Mouse (Mus musculus): ENCODE data around the gene Gkn2.

The Gkn2 gene

GRCm38 (mm10) chr6:87399886-87400566 is 26.9 kb downstream of the Gkn2 start:
- no peak for DNase-seq (ENCODE audit: low spot score)

- DNase-seq (ENCODE audit: low spot score) = no peak
These were observed 28.3 kb downstream of the Gkn2 start for GRCm38 (mm10) chr6:87401456-87401855.

DNA sequence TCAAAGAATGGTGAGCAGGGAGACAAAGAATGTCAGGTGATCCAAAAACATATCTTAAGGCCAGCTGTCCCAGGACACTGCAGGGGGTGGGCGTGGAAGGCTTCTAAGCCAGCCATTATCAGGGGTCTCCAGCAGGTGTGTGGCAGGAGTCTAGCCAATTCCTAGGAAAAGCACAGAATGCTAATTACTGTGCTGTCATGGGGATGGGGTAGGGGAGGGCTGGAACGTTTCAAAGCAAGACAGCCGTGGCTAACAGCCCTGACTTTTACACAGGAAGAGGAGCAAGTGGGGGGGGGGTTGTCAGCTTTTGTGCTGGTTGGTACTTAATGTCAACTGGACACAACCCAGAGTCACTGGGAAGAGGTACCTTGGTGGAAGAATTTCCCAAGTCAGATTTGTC is 38.9 kb downstream of the Gkn2 start:
- no peak for DNase-seq (ENCODE audit: low spot score)

GRCm38 (mm10) chr6:87422304-87422703 is 49.1 kb downstream of the Gkn2 start:
- peak; percentile 5 for DNase-seq (ENCODE audit: low spot score)

- no peak for DNase-seq (ENCODE audit: low spot score)
These were observed 51.1 kb downstream of the Gkn2 start for GRCm38 (mm10) chr6:87424037-87424816.

- no peak for DNase-seq (ENCODE audit: low spot score)
These were observed 53.8 kb downstream of the Gkn2 start for GRCm38 (mm10) chr6:87426954-87427353.

GRCm38 (mm10) chr6:87427616-87428015 is 54.5 kb downstream of the Gkn2 start:
- no peak for DNase-seq (ENCODE audit: low spot score)

- DNase-seq (ENCODE audit: low spot score) = no peak
These were observed 55.4 kb downstream of the Gkn2 start, which contains the start of gene Bmp10 for GRCm38 (mm10) chr6:87428487-87429044. TSS of gene Bmp10 (plus strand) at chr6:87428994.
